Mouse (Mus musculus): ENCODE results near the gene Rrbp1. TPM values are rescaled to one million over a fixed set of nuclear protein-coding genes. Genes with fewer than 3 reads are reported as not detected.

Gene Rrbp1
- polyA plus RNA-seq, 1 experiment from 2014 or later = 48.7 TPM

GRCm38 (mm10) chr2:144022441-144022840 lies 11.4 kb upstream of the Rrbp1 start:
- 84% methylated on average over 3 of the region's 3 CpGs for WGBS
- H3K4me3 ChIP-seq = no peak overlapping the region
- no peak overlapping the region for H3K27ac ChIP-seq (replicated peaks)
- H3K4me1 ChIP-seq = no peaks in the 10 kb centered on the region
- no peak overlapping the region for H3K9ac ChIP-seq (replicated peaks)
- no peak overlapping the region for H3K4me2 ChIP-seq (replicated peaks)
- H3K27me3 ChIP-seq = peaks cover 6% of the 10 kb centered on the region; the same call in 1 of the 2 replicates
- ATAC-seq (ENCODE audit: low FRiP score, low read depth) = no peak
- H3K9me3 ChIP-seq = no peaks in the 10 kb centered on the region
- H3K36me3 ChIP-seq = no peaks in the 10 kb centered on the region

DNA sequence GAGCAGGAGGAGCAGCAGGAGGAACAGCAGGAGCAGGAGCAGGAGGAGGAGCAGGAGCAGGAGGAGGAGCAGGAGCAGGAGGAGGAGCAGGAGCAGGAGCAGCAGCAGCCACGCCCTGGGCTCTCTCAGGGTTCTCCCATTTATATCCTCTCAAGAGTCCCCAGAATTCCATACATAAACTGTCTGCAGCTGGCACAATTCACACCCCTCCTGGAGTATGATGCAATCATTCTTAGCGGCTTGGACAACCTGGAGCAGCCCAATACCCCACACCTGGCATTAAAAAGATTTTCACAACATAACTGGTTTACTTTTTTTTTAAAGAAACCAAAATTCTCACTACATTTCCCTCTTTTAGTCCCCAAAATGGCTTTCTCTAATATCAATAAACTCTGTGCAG lies 8.9 kb upstream of the Rrbp1 start:
- Histone ChIP-seq H3K4me1 (no peaks in the 10 kb centered on the region), H3K9me3 (no peaks in the 10 kb centered on the region), H3K4me2 (replicated peaks) (no peak overlapping the region), H3K9ac (replicated peaks) (no peak overlapping the region), H3K4me3 (no peak overlapping the region), H3K27me3 (peaks cover 6% of the 10 kb centered on the region; the same call in 1 of the 2 replicates), H3K36me3 (no peaks in the 10 kb centered on the region), H3K27ac (replicated peaks) (no peak overlapping the region)
- WGBS = 75% methylated on average over 2 of the region's 2 CpGs
- no peak for ATAC-seq (ENCODE audit: low FRiP score, low read depth)

DNA sequence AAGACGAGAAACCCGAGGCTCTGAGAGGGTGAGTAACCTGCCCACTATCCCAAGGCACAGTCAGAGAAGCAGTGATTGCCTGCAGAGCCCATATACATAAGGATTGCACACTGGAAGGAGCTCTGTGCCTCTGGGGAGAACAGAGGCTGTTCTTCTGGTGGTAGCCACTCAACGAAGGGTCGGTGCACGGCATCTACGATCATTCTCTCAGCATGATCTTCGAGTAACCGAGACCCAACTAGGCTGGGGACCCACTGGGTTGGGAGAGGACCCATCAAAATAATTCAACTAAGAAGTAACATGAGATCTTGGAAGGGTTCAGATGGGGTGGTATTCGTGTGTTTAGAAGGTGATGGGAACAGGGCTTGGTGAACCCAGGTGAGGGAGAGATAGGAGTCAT lies 4.8 kb upstream of the Rrbp1 start:
- Histone ChIP-seq H3K4me1 (no peaks in the 10 kb centered on the region; the same call in 1 of the 2 replicates), H3K27me3 (peaks cover 6% of the 10 kb centered on the region; the same call in 1 of the 2 replicates), H3K9ac (replicated peaks) (no peak overlapping the region), H3K4me3 (no peak overlapping the region), H3K27ac (replicated peaks) (no peak overlapping the region), H3K4me2 (replicated peaks) (no peak overlapping the region), H3K36me3 (no peaks in the 10 kb centered on the region), H3K9me3 (no peaks in the 10 kb centered on the region)
- ATAC-seq (ENCODE audit: low FRiP score, low read depth) = no peak
- WGBS = 88% methylated on average over 9 of the region's 9 CpGs

GRCm38 (mm10) chr2:144014481-144014880 lies 3.4 kb upstream of the Rrbp1 start:
- Histone ChIP-seq H3K4me3 (no peak overlapping the region), H3K27me3 (peaks cover 3% of the 10 kb centered on the region; the same call in 1 of the 2 replicates), H3K9ac (replicated peaks) (no peak overlapping the region), H3K36me3 (no peaks in the 10 kb centered on the region), H3K9me3 (no peaks in the 10 kb centered on the region), H3K4me1 (peaks cover 9% of the 10 kb centered on the region), H3K27ac (replicated peaks) (no peak overlapping the region), H3K4me2 (replicated peaks) (no peak overlapping the region)
- ATAC-seq (ENCODE audit: low FRiP score, low read depth) = no peak
- WGBS = 27% methylated on average over 5 of the region's 5 CpGs

DNA sequence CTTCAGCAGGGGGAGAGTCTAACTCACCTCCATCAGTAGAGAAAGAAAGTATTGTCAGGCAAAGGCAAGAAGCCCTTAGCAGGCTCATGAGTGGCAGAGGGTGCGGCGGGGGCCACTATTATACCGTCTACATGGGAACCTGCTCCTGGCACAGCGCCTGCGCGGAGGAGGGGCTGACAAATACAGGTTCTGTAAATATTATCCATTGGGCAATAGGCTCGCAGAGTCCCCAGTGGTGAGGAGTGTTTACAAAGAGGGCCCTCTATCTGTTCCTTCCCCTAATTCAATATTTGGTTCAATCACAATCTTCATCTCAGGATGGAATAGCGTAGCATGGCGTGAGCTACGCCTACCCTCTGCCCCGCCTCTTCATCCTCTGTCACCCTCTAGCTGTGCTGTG lies 3.0 kb upstream of the Rrbp1 start:
- no peak overlapping the region for H3K27ac ChIP-seq (replicated peaks)
- 76% methylated on average over 11 of the region's 11 CpGs for WGBS
- no peak for ATAC-seq (ENCODE audit: low FRiP score, low read depth)

GRCm38 (mm10) chr2:144010282-144011044 lies 600 bp downstream of the Rrbp1 start:
- H3K27me3 ChIP-seq = no peaks in the 10 kb centered on the region
- ATAC-seq (ENCODE audit: low FRiP score, low read depth) = peak; percentile 38
- H3K9me3 ChIP-seq = no peaks in the 10 kb centered on the region
- peak overlapping the region; percentile 68 for H3K4me2 ChIP-seq (replicated peaks)
- H3K4me1 ChIP-seq = peaks cover 10% of the 10 kb centered on the region
- peak overlapping the region; percentile 85 for H3K27ac ChIP-seq (replicated peaks)
- under 1% methylated on average over 98 of the region's 107 CpGs for WGBS
- H3K36me3 ChIP-seq = no peaks in the 10 kb centered on the region
- H3K4me3 ChIP-seq = peak overlapping the region; percentile 95
- peak overlapping the region; percentile 81 for H3K9ac ChIP-seq (replicated peaks)

More for the DNA sequence above, 3.0 kb upstream of the Rrbp1 start:
- no peaks in the 10 kb centered on the region for H3K9me3 ChIP-seq
- H3K36me3 ChIP-seq = no peaks in the 10 kb centered on the region
- H3K27me3 ChIP-seq = no peaks in the 10 kb centered on the region
- no peak overlapping the region for H3K4me2 ChIP-seq (replicated peaks)
- no peak overlapping the region for H3K9ac ChIP-seq (replicated peaks)
- no peak overlapping the region for H3K4me3 ChIP-seq
- H3K4me1 ChIP-seq = peaks cover 10% of the 10 kb centered on the region

DNA sequence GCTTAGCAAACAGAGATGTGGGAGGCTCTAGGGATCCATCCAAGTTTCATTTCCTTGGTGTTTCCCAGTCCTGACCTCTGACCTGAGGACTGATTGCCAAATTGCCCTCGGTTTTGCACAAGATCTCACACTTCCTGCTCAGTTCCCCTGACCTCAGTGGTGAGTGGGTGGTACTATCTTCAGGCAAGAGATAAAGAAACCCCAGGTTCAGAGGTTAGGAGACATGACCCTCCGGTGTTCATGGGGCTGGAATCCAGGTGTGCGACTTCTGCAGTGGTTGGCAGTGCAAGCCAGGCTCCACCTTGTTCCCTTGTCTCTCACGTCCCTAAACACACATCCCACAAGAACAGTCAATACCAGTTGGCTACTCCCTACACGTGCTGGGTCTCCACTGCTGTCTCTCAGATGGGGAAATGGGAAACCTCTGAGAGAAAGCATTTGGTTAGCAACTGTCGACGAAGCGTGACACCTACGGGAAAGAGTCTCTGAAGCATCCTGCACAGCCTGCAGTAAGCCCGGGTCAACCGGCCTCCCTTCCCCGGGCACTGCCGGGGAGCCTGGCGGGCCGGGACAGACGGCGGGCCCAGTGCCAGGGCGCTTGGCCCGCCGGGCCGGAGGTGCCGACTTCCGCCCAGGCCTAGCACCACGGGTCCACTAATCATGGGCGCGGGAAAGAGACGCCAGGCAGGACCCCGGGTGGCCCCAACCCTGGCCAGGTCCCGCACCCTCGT lies 1.3 kb downstream of the Rrbp1 start:
- WGBS = 5% methylated on average over 30 of the region's 30 CpGs
- peak overlapping the region; percentile 95 for H3K4me3 ChIP-seq
- ATAC-seq (ENCODE audit: low FRiP score, low read depth) = no peak
- peak overlapping the region; percentile 68 for H3K4me2 ChIP-seq (replicated peaks)
- no peaks in the 10 kb centered on the region for H3K9me3 ChIP-seq
- no peak overlapping the region for H3K27ac ChIP-seq (replicated peaks)
- no peaks in the 10 kb centered on the region for H3K27me3 ChIP-seq
- H3K36me3 ChIP-seq = no peaks in the 10 kb centered on the region
- peak overlapping the region; percentile 81 for H3K9ac ChIP-seq (replicated peaks)
- H3K4me1 ChIP-seq = peaks cover 10% of the 10 kb centered on the region

DNA sequence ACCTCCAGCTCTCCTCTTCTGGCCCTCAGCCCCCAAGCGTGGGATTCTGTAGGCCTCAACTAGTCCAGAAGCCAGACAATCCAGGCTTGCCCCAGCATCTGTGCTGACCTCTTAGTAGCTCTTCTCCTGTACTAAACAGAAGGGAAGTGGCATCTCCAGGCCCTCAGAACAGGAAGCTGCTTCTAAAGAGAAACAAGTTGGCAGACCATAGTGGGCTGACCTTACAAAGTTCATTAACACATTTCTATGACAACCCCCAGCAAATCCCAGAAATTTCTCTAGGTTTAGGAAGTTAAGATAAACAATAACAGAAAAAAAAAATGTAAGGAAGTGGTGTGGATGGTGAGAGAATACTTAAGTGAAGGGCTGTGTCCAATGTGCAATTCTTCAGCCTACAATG lies 2.0 kb downstream of the Rrbp1 start:
- peaks cover 10% of the 10 kb centered on the region; the same call in 1 of the 2 replicates for H3K4me1 ChIP-seq
- no peak overlapping the region; the same call in 1 of the 2 replicates for H3K4me3 ChIP-seq
- peak overlapping the region; percentile 68; the same call in 1 of the 2 replicates for H3K4me2 ChIP-seq (replicated peaks)
- H3K27ac ChIP-seq (replicated peaks) = no peak overlapping the region
- no peak for ATAC-seq (ENCODE audit: low FRiP score, low read depth)
- 95% methylated on average over 1 of the region's 1 CpGs for WGBS
- no peak overlapping the region for H3K9ac ChIP-seq (replicated peaks)
- H3K9me3 ChIP-seq = no peaks in the 10 kb centered on the region
- H3K36me3 ChIP-seq = no peaks in the 10 kb centered on the region
- H3K27me3 ChIP-seq = no peaks in the 10 kb centered on the region

DNA sequence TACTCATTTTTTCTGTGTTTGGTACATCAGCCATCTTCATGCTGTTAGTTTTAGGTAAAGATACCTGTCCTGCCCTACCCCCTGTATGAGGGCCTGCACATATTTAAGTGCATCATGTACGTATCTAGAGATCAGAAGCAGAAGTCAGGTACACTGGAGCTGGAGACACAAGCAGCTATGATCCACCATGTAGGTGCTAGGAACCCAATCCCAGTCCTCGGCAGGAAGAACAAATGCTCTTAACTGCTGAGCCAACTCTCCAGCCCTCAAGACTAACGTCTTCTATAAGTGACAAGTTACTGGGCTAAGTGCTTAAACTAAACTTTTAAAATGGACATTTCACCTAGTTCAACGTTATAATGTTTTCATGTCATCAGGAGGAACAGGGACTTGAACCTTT lies 3.9 kb downstream of the Rrbp1 start:
- Histone ChIP-seq H3K36me3 (no peaks in the 10 kb centered on the region), H3K27ac (replicated peaks) (no peak overlapping the region), H3K4me2 (replicated peaks) (no peak overlapping the region), H3K27me3 (no peaks in the 10 kb centered on the region), H3K9me3 (no peaks in the 10 kb centered on the region), H3K9ac (replicated peaks) (no peak overlapping the region), H3K4me1 (peaks cover 10% of the 10 kb centered on the region; the same call in 1 of the 2 replicates), H3K4me3 (no peak overlapping the region)
- no peak for ATAC-seq (ENCODE audit: low FRiP score, low read depth)
- 92% methylated on average over 4 of the region's 4 CpGs for WGBS

DNA sequence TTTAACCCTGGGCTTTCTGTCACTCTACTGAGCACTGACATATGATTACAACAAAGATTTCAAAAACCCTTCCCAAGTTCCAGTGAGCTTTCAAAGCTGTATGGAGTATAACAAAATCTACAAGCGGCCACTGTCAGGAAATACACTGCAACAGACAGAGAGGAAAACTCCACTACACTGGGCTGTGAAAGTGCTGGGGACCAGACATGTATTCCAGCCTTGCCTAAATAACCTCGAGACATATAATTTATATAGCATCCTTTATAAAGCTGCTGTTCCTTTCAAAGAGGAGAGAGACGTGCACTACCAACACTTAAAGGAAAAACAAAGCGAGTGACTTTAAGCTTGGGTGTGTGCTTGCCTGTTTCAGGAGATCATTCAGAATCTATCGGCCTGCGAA lies 4.4 kb downstream of the Rrbp1 start:
- H3K27ac ChIP-seq (replicated peaks) = no peak overlapping the region
- no peak overlapping the region for H3K9ac ChIP-seq (replicated peaks)
- H3K9me3 ChIP-seq = no peaks in the 10 kb centered on the region
- H3K36me3 ChIP-seq = no peaks in the 10 kb centered on the region
- no peaks in the 10 kb centered on the region for H3K27me3 ChIP-seq
- WGBS = 91% methylated on average over 6 of the region's 6 CpGs
- H3K4me2 ChIP-seq (replicated peaks) = no peak overlapping the region
- ATAC-seq (ENCODE audit: low FRiP score, low read depth) = no peak
- H3K4me3 ChIP-seq = no peak overlapping the region
- peaks cover 10% of the 10 kb centered on the region; the same call in 1 of the 2 replicates for H3K4me1 ChIP-seq

DNA sequence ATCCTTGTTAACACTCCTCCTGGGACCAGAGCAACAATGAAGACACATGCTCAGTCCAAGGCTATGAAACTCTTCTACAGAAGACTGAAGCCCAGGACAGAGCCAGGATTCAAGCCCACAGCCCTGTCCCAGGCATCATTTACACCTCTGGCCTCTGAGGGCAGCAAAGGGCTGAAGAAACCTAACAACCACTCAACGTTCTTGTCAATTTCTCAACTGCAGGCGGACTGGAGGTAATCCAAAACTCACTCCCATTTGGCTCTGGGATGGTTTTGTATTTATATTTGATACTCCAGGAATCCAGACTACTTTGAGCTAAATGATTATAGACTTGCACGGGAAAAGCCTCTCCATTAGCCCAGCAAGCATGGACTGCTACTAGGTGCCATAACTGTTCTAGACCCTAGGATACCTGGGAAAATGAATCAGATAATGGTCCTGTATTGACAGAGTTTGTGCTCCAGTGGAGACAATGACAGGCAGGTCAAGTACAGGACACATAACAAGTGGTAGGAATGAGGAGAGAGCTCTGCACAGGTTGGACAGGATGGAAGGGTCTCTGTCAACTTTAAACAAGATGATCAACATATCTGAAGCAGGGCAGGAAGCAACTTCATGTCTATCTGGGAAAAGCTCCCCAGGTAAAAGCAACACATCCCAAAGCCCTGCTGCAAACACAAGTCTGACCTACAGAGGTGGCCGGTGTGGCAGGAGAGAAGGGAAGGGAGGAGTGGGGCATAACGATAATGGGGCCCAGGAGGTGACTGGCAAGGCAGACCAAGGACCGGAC lies 5.7 kb downstream of the Rrbp1 start:
- no peak overlapping the region for H3K9ac ChIP-seq (replicated peaks)
- 85% methylated on average over 6 of the region's 6 CpGs for WGBS

More for the DNA sequence above, 5.7 kb downstream of the Rrbp1 start:
- Histone ChIP-seq H3K9me3 (no peaks in the 10 kb centered on the region), H3K4me3 (no peak overlapping the region), H3K27me3 (no peaks in the 10 kb centered on the region), H3K27ac (replicated peaks) (no peak overlapping the region), H3K4me2 (replicated peaks) (no peak overlapping the region), H3K4me1 (peaks cover 9% of the 10 kb centered on the region; the same call in 1 of the 2 replicates), H3K36me3 (no peaks in the 10 kb centered on the region)
- no peak for ATAC-seq (ENCODE audit: low FRiP score, low read depth)

Data from midbrain, embryonic 12.5 days (tissue).